ENCODE assay signal across 29 mouse cellular contexts in the genomic region with DNA sequence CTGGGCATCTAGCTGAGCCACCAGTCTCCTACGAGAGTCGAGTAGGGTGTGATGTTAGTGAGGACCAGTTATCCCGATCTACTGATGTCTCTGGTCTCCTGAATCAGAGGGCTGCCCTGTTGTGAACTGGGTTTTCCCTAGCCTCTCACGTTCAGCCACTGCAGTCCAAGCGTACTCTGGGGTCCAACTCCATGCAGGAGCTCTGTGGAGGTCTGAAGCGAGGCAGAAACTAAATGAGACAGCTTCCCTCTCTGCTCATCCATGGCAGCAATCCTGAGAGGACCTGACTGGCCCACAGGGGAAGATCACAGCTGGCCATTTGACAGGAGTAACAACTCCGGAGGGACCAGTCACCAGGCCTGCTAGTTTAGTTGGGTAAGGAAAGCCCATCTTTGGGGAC. TPM values are rescaled to one million over a fixed set of nuclear protein-coding genes. Genes with fewer than 3 reads are reported as not detected.
"Had no signal": no experiment of that assay in that cellular context is flagged by ENCODE, and none has a peak within 500 bp of the region (broad histone marks: within the 10 kb centered on the region; RNA-seq: fewer than 3 reads in every experiment).

No protein-coding gene starts in this region.

- H3K27me3 ChIP-seq: embryonic facial prominence, embryonic 12.5 days; embryonic facial prominence, embryonic 13.5 days; embryonic facial prominence, embryonic 15.5 days had no signal

- H3K9ac ChIP-seq: embryonic facial prominence, embryonic 12.5 days; embryonic facial prominence, embryonic 13.5 days; embryonic facial prominence, embryonic 15.5 days; forebrain, embryonic 12.5 days; forebrain, embryonic 13.5 days; forebrain, embryonic 15.5 days; forebrain, postnatal 0 days had no signal

- H3K4me2 ChIP-seq: embryonic facial prominence, embryonic 12.5 days; embryonic facial prominence, embryonic 13.5 days; embryonic facial prominence, embryonic 15.5 days; forebrain, embryonic 12.5 days; forebrain, embryonic 13.5 days; forebrain, embryonic 15.5 days had no signal

- H3K4me3 ChIP-seq: embryonic facial prominence, embryonic 10.5 days; embryonic facial prominence, embryonic 12.5 days; embryonic facial prominence, embryonic 13.5 days; embryonic facial prominence, embryonic 15.5 days; erythroblast, embryonic 14.5 days; forebrain, embryonic 10.5 days; forebrain, embryonic 12.5 days; forebrain, embryonic 13.5 days; forebrain, embryonic 15.5 days; gastrocnemius, adult 2 months; heart, adult 2 months had no signal

- H3K9me3 ChIP-seq: embryonic facial prominence, embryonic 10.5 days; embryonic facial prominence, embryonic 12.5 days; embryonic facial prominence, embryonic 13.5 days; embryonic facial prominence, embryonic 15.5 days; forebrain, embryonic 10.5 days; forebrain, embryonic 12.5 days; forebrain, embryonic 13.5 days; forebrain, embryonic 15.5 days had no signal

- ATAC-seq: forebrain, embryonic 13.5 days; forebrain, embryonic 14.5 days; forebrain, embryonic 15.5 days; forebrain, embryonic 16.5 days; forebrain, postnatal 0 days had no signal

- H3K36me3 ChIP-seq: embryonic facial prominence, embryonic 10.5 days; embryonic facial prominence, embryonic 12.5 days; embryonic facial prominence, embryonic 13.5 days; embryonic facial prominence, embryonic 15.5 days; forebrain, embryonic 10.5 days; forebrain, embryonic 12.5 days; forebrain, embryonic 15.5 days had no signal

- DNase-seq: cerebellum, adult 2 months; cerebellum, adult 8-10 months; cerebellum, adult 9-10 months; cerebellum, adult 9-11 months; cerebellum, postnatal 10 days; cerebellum, postnatal 14 days; cerebellum, postnatal 25 days; cerebellum, postnatal 36 days; embryo, embryonic 11 days; forebrain, postnatal 0 days; gastrocnemius, adult 2 months; gastrocnemius, postnatal 10 days; gastrocnemius, postnatal 14 days; gastrocnemius, postnatal 25 days; gastrocnemius, postnatal 36 days; heart, adult 18-20 months; heart, adult 2 months had no signal

- H3K27ac ChIP-seq: embryonic facial prominence, embryonic 10.5 days; embryonic facial prominence, embryonic 12.5 days; embryonic facial prominence, embryonic 13.5 days; embryonic facial prominence, embryonic 15.5 days; forebrain, embryonic 10.5 days; forebrain, embryonic 12.5 days; forebrain, embryonic 13.5 days; forebrain, embryonic 15.5 days; gastrocnemius, adult 2 months; heart, adult 2 months had no signal

- H3K4me1 ChIP-seq: embryonic facial prominence, embryonic 10.5 days; embryonic facial prominence, embryonic 12.5 days; embryonic facial prominence, embryonic 13.5 days; embryonic facial prominence, embryonic 15.5 days; forebrain, embryonic 12.5 days had no signal

RNA-seq across cellular contexts. Expression of gene Egr2, which starts 10.6 kb away (rescaled TPM):
- polyA plus RNA-seq: erythroblast, embryonic 14.5 days; forebrain, embryonic 10.5 days; forebrain, embryonic 11.5 days had no signal
